Mouse (Mus musculus): ENCODE measurements around the gene Ajap1. TPM values are rescaled to one million over a fixed set of nuclear protein-coding genes. Genes with fewer than 3 reads are reported as not detected.
A peak's percentile ranks its signal among the peaks of the same experiment; 100 is the strongest.

The Ajap1 gene
- 0.72 and 0.77 TPM in 2 replicates for polyA plus RNA-seq (2015; fragmentation: Nextera tagmentation; extraction: Ambion mirVana)

DNA sequence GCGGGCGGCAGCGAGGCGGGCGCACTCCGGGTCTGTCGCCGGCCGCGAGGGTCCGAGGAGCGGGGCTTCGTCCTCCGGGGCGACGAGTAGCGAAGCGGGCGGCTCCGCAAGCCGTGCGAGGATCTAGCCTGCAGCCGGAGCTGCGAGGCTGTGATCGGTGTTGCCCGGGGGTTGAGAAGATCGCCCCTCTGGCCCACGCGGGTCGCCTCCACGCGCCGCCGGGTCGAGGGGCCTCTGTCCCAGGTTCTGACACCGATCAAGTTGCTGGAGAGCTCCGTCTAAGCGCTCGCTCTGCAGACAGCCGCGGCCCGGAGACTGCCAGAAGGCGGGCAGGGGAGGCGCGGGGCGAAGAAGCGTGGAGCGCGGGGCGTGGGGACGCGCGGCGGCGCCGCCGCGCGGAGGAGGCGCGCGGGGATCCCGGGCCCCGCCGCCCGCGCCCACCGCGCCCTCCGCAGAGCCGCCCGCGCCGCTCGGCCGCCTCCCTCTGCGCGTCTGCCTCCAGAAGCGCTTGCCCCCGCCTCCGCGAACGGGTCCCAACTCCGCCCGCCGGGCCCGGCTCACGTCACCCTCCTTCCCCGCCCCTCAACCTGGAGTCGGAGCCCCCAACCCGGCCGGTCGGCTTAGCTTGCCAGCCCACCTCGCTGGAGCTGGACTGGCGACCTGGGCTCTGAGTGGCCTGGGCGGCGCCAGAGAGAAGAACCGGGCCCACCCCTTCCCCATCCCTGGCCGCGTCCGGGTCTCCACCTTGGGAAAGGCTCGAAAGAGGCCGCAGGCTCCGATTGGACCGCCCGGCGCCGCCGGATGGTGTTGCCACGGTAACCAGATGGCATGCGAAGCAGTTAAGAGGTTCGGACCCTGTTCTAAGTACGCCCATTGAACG is at the start of gene Ajap1:
Gene Ajap1 (minus strand): TSS at position 353 of the 880 bp plus-strand sequence.
- peaks cover 70% of the 10 kb centered on the region for H3K27me3 ChIP-seq
- peak within 1 kb of the TSS; percentile 90 for H3K4me2 ChIP-seq (replicated peaks)
- H3K27ac ChIP-seq (replicated peaks), result no peak within 1 kb of the TSS
- 0 out of 2 replicates have a peak, but pooled peaks have one; percentile 3 for ATAC-seq (ENCODE audit: insufficient number of reproducible peaks, low FRiP score, low TSS enrichment, low read depth)
- peak within 1 kb of the TSS; percentile 45 for H3K4me3 ChIP-seq (replicated peaks)
- no peak within 1 kb of the TSS for H3K9ac ChIP-seq
- H3K36me3 ChIP-seq, result no peaks in the 10 kb centered on the region
- WGBS, result under 1% methylated on average over 109 of the region's 114 CpGs
- H3K9me3 ChIP-seq (replicated peaks), result no peaks in the 10 kb centered on the region
- peaks cover 38% of the 10 kb centered on the region for H3K4me1 ChIP-seq

DNA sequence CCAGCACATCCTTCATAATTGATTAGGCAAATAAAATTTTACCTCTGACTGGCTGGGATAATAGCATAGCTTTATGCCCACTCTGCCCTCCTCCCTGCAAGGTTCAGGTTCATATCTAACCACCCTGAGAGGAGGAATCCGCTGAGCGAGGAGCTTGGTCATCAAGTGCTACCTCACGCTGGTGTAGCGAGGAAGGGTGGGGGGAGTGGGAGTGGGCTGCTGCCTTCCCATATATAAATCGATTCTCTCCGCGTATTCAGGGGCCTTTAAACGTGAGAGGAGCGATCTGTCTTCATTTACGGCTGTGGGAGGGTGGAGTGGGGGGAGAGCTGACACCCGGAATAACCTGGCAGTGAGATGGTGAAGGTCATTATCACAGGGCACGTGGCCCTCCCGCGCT is 47.9 kb upstream of the Ajap1 start:
- no peak overlapping the region for H3K4me2 ChIP-seq (replicated peaks)
- no peak overlapping the region for H3K9ac ChIP-seq
- no peaks in the 10 kb centered on the region for H3K36me3 ChIP-seq
- WGBS, result 47% methylated on average over 14 of the region's 14 CpGs
- H3K9me3 ChIP-seq (replicated peaks), result no peaks in the 10 kb centered on the region
- H3K27ac ChIP-seq (replicated peaks), result no peak overlapping the region
- no peaks in the 10 kb centered on the region for H3K4me1 ChIP-seq
- no peak overlapping the region for H3K4me3 ChIP-seq (replicated peaks)
- ATAC-seq (ENCODE audit: insufficient number of reproducible peaks, low FRiP score, low TSS enrichment, low read depth), result no peak
- H3K27me3 ChIP-seq, result no peaks in the 10 kb centered on the region

DNA sequence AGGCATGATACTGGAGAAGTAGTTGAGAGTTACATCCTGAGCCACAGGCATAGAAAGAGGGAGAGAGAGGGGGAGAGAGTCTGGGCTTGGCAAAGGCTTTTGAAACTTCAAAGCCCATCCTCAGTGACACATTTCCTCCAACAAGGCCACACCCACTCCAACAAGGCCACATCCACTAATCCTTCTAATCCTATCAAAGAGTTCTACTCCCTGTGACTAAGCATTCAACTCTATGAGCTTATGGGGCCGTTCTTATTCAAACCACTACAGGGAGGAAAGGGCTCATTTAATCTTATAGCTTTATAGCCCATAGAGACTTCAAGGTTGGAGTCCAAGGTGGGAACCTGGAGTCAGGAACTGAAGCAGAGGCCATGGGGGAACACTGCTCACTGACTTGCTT is 39.0 kb upstream of the Ajap1 start:
- ATAC-seq (ENCODE audit: insufficient number of reproducible peaks, low FRiP score, low TSS enrichment, low read depth), result no peak
- H3K9ac ChIP-seq, result no peak overlapping the region
- no peaks in the 10 kb centered on the region for H3K4me1 ChIP-seq
- no peaks in the 10 kb centered on the region for H3K9me3 ChIP-seq (replicated peaks)
- H3K27me3 ChIP-seq, result no peaks in the 10 kb centered on the region
- no peak overlapping the region for H3K27ac ChIP-seq (replicated peaks)
- WGBS, result 48% methylated on average over 1 of the region's 1 CpGs
- no peak overlapping the region for H3K4me2 ChIP-seq (replicated peaks)
- no peak overlapping the region for H3K4me3 ChIP-seq (replicated peaks)
- no peaks in the 10 kb centered on the region for H3K36me3 ChIP-seq

DNA sequence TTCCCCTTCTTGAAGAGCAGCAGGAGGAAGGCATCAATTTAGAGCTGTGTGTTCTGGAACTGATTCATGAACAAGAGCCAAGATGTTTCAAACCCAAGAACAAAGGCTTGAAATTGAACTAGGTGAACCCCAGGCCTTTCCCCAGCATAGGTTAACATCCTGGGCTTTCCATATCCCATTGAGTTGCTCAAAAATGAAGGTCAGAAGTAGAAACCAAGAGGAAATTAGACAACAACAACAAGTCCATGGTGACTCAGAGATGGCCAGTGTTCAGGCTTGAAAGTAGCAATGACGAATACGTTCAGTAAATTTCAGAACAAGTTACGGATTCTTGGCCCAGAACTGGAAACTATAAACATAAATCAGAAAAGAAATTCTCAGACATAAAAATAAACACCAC is 37.3 kb upstream of the Ajap1 start:
- no peaks in the 10 kb centered on the region for H3K4me1 ChIP-seq
- no peaks in the 10 kb centered on the region for H3K9me3 ChIP-seq (replicated peaks)
- no peak for ATAC-seq (ENCODE audit: insufficient number of reproducible peaks, low FRiP score, low TSS enrichment, low read depth)
- H3K4me3 ChIP-seq (replicated peaks), result no peak overlapping the region
- no peaks in the 10 kb centered on the region for H3K27me3 ChIP-seq
- no peak overlapping the region for H3K27ac ChIP-seq (replicated peaks)
- H3K36me3 ChIP-seq, result no peaks in the 10 kb centered on the region
- 82% methylated on average over 3 of the region's 3 CpGs for WGBS
- H3K4me2 ChIP-seq (replicated peaks), result no peak overlapping the region
- no peak overlapping the region for H3K9ac ChIP-seq

DNA sequence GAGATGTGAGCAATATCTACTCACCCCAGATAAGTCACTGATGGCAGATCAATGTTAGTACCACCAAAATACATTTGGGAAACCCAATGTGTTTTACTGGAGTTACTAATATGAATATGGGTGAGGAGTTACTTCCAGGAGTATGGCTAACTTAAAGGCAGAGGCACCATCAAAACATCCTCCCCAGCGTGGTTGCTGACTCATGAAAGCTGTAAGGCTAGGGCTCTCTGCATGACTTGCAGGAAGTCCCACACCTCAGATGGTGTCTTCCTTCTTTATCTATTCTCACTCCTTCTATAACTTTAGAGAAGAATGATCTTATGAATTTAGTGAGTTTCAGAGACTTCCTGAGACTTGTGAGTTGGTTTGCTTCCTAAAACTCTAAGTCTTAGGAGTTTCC is 36.7 kb upstream of the Ajap1 start:
- WGBS, result 87% methylated on average over 1 of the region's 1 CpGs
- no peak for ATAC-seq (ENCODE audit: insufficient number of reproducible peaks, low FRiP score, low TSS enrichment, low read depth)

DNA sequence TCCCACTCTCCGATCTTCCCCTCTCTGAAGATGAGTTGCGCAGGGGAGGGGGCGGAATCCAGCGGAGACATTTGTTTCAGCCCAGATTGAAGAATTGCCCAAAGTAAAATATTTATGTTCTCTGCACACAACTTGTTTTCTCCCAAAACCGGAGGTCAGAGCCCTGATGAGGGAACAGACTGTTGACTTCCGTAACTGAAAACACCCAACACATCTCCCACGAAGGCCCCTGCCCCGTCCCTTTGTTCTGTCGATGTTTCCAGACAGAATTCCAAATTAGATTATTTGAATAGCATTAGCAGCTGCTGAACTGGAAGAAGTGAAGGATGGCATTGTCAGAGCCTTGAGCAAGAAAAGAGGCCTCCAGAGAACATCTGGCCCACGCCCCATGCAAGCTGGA is 33.2 kb upstream of the Ajap1 start:
- 40% methylated on average over 10 of the region's 10 CpGs for WGBS
- no peaks in the 10 kb centered on the region for H3K27me3 ChIP-seq
- H3K4me3 ChIP-seq (replicated peaks), result no peak overlapping the region
- no peaks in the 10 kb centered on the region for H3K36me3 ChIP-seq
- no peak overlapping the region for H3K4me2 ChIP-seq (replicated peaks)
- no peak overlapping the region for H3K27ac ChIP-seq (replicated peaks)
- no peaks in the 10 kb centered on the region for H3K4me1 ChIP-seq
- H3K9me3 ChIP-seq (replicated peaks), result no peaks in the 10 kb centered on the region
- no peak for ATAC-seq (ENCODE audit: insufficient number of reproducible peaks, low FRiP score, low TSS enrichment, low read depth)
- H3K9ac ChIP-seq, result no peak overlapping the region

More for the DNA sequence above, 36.7 kb upstream of the Ajap1 start:
- Histone ChIP-seq H3K36me3 (no peaks in the 10 kb centered on the region), H3K27me3 (no peaks in the 10 kb centered on the region), H3K9me3 (replicated peaks) (no peaks in the 10 kb centered on the region), H3K9ac (no peak overlapping the region), H3K27ac (replicated peaks) (no peak overlapping the region), H3K4me2 (replicated peaks) (no peak overlapping the region), H3K4me1 (no peaks in the 10 kb centered on the region), H3K4me3 (replicated peaks) (no peak overlapping the region)

DNA sequence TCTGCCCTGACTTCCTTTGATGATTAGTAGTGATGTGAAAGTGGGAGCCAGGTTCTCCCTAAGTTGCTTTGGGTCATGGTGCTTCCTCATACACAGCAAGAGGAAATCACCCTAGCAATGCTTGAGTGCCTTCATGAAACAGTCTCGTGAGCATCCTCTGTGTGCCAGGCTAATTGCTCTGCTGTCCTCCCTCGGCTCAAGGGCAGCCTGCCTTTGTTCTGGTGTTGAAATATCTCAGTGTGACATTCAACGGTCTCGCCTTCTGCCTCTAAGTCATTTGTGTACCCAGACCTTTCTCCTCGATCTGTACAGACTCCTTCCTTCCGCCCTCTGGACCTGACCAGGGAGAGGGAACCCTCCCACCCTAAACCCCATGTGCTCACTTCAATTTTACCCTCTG is 31.5 kb upstream of the Ajap1 start:
- Histone ChIP-seq H3K9me3 (replicated peaks) (no peaks in the 10 kb centered on the region), H3K36me3 (no peaks in the 10 kb centered on the region), H3K4me3 (replicated peaks) (no peak overlapping the region), H3K9ac (no peak overlapping the region), H3K27ac (replicated peaks) (no peak overlapping the region), H3K4me1 (no peaks in the 10 kb centered on the region), H3K4me2 (replicated peaks) (no peak overlapping the region), H3K27me3 (no peaks in the 10 kb centered on the region)
- WGBS, result 78% methylated on average over 6 of the region's 6 CpGs
- ATAC-seq (ENCODE audit: insufficient number of reproducible peaks, low FRiP score, low TSS enrichment, low read depth), result no peak

DNA sequence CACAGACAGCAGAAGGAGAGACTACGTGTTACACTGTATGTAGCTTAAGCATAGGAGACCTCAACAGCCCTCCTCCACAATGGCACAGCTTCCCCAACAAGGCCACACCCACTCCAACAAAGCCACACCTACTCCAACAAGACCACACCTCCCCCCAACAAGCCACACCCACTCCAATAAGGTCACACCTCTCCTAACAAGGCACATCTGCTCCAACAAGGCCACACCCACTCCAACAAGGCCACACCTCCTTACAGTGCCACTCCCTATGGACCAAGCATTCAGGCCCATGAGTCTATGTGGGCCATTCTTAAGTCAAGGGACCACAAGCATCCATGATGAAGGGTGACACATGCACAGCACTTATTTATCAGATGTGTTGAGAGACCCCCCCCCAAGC is 28.9 kb upstream of the Ajap1 start:
- no peak overlapping the region for H3K4me2 ChIP-seq (replicated peaks)
- H3K27me3 ChIP-seq, result no peaks in the 10 kb centered on the region
- H3K36me3 ChIP-seq, result no peaks in the 10 kb centered on the region
- no peaks in the 10 kb centered on the region for H3K9me3 ChIP-seq (replicated peaks)
- no peaks in the 10 kb centered on the region for H3K4me1 ChIP-seq
- H3K9ac ChIP-seq, result no peak overlapping the region
- no peak overlapping the region for H3K4me3 ChIP-seq (replicated peaks)
- H3K27ac ChIP-seq (replicated peaks), result no peak overlapping the region
- 86% methylated on average over 1 of the region's 1 CpGs for WGBS
- ATAC-seq (ENCODE audit: insufficient number of reproducible peaks, low FRiP score, low TSS enrichment, low read depth), result peak; percentile 15; the same call in 1 of the 2 replicates

DNA sequence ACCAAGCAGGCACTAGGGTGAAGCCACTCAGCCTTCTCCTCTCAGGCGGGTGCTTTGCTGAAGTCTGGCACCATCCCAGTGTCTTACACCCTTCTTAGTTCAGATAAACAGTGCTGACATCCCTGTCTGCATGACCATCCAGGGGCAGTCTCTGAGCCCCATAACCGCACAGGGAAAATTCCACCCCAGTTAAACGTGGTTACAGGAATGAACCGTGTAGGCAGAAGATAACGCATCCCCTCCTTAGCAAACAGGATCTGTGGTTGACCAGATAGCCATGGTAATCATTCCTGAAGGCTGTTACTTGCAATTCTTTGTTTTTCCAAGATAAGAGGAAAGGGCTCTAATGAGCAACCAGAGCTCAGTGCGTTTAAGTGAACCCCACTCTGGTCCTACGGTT is 19.3 kb upstream of the Ajap1 start:
- H3K27me3 ChIP-seq, result no peaks in the 10 kb centered on the region
- H3K9ac ChIP-seq, result no peak overlapping the region
- no peaks in the 10 kb centered on the region for H3K36me3 ChIP-seq
- no peak for ATAC-seq (ENCODE audit: insufficient number of reproducible peaks, low FRiP score, low TSS enrichment, low read depth)
- H3K4me3 ChIP-seq (replicated peaks), result no peak overlapping the region
- 79% methylated on average over 7 of the region's 7 CpGs for WGBS
- H3K4me1 ChIP-seq, result no peaks in the 10 kb centered on the region
- no peak overlapping the region for H3K4me2 ChIP-seq (replicated peaks)
- no peak overlapping the region for H3K27ac ChIP-seq (replicated peaks)
- H3K9me3 ChIP-seq (replicated peaks), result no peaks in the 10 kb centered on the region

DNA sequence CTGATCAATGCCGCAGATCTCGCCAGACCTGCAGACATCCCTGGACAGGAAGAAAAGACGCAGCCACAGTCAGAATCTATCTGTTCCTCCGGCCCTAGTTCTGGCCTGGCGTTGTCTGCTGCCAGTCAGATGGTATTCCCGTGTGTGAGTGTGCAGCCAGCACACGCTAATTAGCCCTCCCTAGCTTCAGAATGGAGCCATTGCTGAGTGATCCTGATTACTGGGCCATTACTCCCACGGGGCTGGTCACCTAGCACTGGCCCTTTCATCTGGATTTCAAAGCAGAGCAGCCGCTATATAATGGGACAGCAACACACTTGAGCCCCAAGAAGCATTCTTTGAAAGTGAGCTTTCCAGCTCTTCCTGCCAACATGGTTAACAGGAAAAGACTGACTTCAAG is 9.8 kb upstream of the Ajap1 start:
- no peaks in the 10 kb centered on the region for H3K36me3 ChIP-seq
- H3K27ac ChIP-seq (replicated peaks), result no peak overlapping the region
- H3K27me3 ChIP-seq, result no peaks in the 10 kb centered on the region
- WGBS, result 55% methylated on average over 9 of the region's 9 CpGs
- H3K4me3 ChIP-seq (replicated peaks), result no peak overlapping the region
- H3K9me3 ChIP-seq (replicated peaks), result no peaks in the 10 kb centered on the region
- no peaks in the 10 kb centered on the region for H3K4me1 ChIP-seq
- H3K9ac ChIP-seq, result no peak overlapping the region
- ATAC-seq (ENCODE audit: insufficient number of reproducible peaks, low FRiP score, low TSS enrichment, low read depth), result no peak
- H3K4me2 ChIP-seq (replicated peaks), result no peak overlapping the region

DNA sequence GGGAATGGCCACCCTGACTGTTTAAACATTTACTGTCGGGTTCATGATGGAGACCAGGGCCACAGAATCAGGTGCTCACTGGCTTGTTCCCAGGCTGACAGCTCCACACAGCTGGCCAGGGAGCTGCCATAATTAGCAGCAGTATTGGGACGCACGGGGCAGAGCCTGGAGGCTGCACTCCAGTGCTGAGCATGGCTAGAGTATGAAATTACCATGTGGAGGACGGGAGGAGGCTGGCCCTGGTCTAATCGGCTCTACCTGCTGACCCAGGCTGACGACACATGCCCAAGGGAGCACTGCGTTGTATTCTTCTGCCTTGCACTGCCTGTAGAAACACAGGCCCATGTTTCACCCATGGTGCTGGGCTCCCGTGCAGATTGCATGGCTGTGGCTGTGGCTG is 6.5 kb upstream of the Ajap1 start:
- Histone ChIP-seq H3K4me2 (replicated peaks) (no peak overlapping the region), H3K4me3 (replicated peaks) (no peak overlapping the region), H3K9me3 (replicated peaks) (no peaks in the 10 kb centered on the region), H3K4me1 (peaks cover 3% of the 10 kb centered on the region), H3K36me3 (no peaks in the 10 kb centered on the region), H3K9ac (no peak overlapping the region), H3K27ac (replicated peaks) (no peak overlapping the region), H3K27me3 (peaks cover 5% of the 10 kb centered on the region)
- ATAC-seq (ENCODE audit: insufficient number of reproducible peaks, low FRiP score, low TSS enrichment, low read depth), result no peak
- 56% methylated on average over 8 of the region's 8 CpGs for WGBS

DNA sequence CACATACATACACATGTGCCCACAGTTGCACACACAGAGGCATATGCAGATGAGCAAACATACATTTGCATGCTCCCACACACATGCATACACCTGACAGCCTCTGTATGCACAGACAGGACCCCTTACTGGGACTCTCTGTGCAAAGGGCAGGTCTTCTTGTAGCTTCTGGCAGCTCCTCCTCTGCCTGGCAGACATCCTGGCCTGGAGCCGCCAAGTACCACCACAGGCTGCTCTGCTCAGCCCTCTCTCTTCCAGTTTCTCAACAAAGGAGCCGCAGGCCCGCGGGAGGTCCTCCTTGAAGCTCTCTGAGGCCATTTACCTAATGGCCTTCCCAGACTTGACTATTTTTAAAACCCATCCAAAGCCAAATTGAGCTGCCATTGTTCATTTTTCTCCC is 3.3 kb upstream of the Ajap1 start:
- Histone ChIP-seq H3K4me2 (replicated peaks) (no peak overlapping the region), H3K4me1 (peaks cover 33% of the 10 kb centered on the region), H3K9me3 (replicated peaks) (no peaks in the 10 kb centered on the region), H3K27me3 (peaks cover 37% of the 10 kb centered on the region), H3K27ac (replicated peaks) (no peak overlapping the region), H3K9ac (no peak overlapping the region), H3K4me3 (replicated peaks) (no peak overlapping the region), H3K36me3 (no peaks in the 10 kb centered on the region)
- ATAC-seq (ENCODE audit: insufficient number of reproducible peaks, low FRiP score, low TSS enrichment, low read depth), result no peak
- WGBS, result 40% methylated on average over 4 of the region's 4 CpGs
